Mouse (Mus musculus) stomach, embryonic 15.5 days (tissue): ENCODE data around the gene Crybg3. TPM values are rescaled to one million over a fixed set of nuclear protein-coding genes. Genes with fewer than 3 reads are reported as not detected.
"Not testable (repeated sequence)": the region's sequence is repeated elsewhere in the genome, so short reads cannot be mapped to it uniquely, and the experiment has no call there.

Experiments used
- ATAC-seq: fragments of 200-750 bp; cut with Nextera tagmentation; 2 replicates; pipeline ENCODE4 v1.8.0; 2017; ENCODE audit warnings: low read depth, moderate number of reproducible peaks, moderate TSS enrichment; ENCODE audit not compliant: insufficient read depth, low FRiP score
- H3K27ac ChIP-seq: fragments of 300-500 bp; sonication (generic); 2 replicates; pipeline ENCODE4 v1.5.1; 2015; ENCODE audit warnings: mild to moderate bottlenecking, inconsistent platforms
- H3K27me3 ChIP-seq: fragments of 300-500 bp; sonication (generic); replicated peaks from 2 replicates; pipeline ENCODE4 v1.6.1; 2015; ENCODE audit warnings: inconsistent platforms
- H3K36me3 ChIP-seq: fragments of 300-500 bp; sonication (generic); 2 replicates; pipeline ENCODE4 v1.6.1; 2015; ENCODE audit warnings: inconsistent platforms
- H3K4me1 ChIP-seq: fragments of 300-500 bp; sonication (generic); 2 replicates; pipeline ENCODE4 v1.6.1; 2015; ENCODE audit warnings: inconsistent platforms
- H3K4me2 ChIP-seq: fragments of 300-500 bp; sonication (generic); 2 replicates; pipeline ENCODE4 v1.6.1; 2015; ENCODE audit warnings: mild to moderate bottlenecking, inconsistent platforms
- H3K4me3 ChIP-seq: fragments of 300-500 bp; sonication (generic); replicated peaks from 2 replicates; pipeline ENCODE4 v1.5.1; 2015; ENCODE audit warnings: inconsistent platforms
- H3K9ac ChIP-seq: fragments of 300-500 bp; sonication (generic); 2 replicates; pipeline ENCODE4 v1.6.1; 2015; ENCODE audit warnings: inconsistent platforms
- H3K9me3 ChIP-seq: fragments of 300-500 bp; sonication (generic); 2 replicates; pipeline ENCODE4 v1.6.1; 2016; ENCODE audit warnings: inconsistent platforms
- WGBS: fragments of 180-500 bp; shearing (Covaris S2); methylation state at CpG from one replicate; pipeline ENCODE4 v1.1.7; 2015; 5-methylcytosine and 5-hydroxymethylcytosine counted together
- polyA plus RNA-seq: library from polyadenylated mRNA; unstranded; fragments of >200 nt; fragmentation: Nextera tagmentation; extraction: Ambion mirVana; gene quantifications from 2 replicates; pipeline ENCODE4 v1.2.1, GENCODE M21; 2015

Gene Crybg3
- polyA plus RNA-seq, 1 experiment from 2014 or later = 8.2 TPM

DNA sequence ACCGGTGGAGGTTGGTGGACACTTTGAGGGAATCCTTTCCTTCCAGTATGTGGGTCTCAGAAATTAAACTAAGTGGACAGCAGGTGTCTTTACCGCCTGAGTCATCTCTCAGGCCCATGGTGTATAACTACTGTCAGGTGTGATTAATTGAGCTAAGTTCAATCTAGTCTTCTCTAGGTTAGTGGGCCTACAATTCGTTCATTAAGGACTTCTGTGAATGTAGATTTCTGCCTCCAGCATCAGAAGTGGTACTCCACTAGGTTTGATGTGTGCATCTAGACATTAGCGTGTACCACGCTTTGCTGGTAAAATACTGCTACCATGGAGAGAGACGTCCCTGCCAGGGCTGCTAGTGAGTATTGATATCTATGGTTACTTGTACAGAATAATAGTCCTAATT, 128.2 kb downstream of the Crybg3 start:
- Histone ChIP-seq H3K27me3 (no peaks in the 10 kb centered on the region), H3K9ac (no peak overlapping the region), H3K27ac (no peak overlapping the region), H3K9me3 (no peaks in the 10 kb centered on the region), H3K4me1 (no peaks in the 10 kb centered on the region), H3K36me3 (no peaks in the 10 kb centered on the region), H3K4me3 (peak overlapping the region; percentile 78), H3K4me2 (peak overlapping the region; percentile 72)
- ATAC-seq = no peak
- 37% methylated on average over 6 of the region's 6 CpGs for WGBS

DNA sequence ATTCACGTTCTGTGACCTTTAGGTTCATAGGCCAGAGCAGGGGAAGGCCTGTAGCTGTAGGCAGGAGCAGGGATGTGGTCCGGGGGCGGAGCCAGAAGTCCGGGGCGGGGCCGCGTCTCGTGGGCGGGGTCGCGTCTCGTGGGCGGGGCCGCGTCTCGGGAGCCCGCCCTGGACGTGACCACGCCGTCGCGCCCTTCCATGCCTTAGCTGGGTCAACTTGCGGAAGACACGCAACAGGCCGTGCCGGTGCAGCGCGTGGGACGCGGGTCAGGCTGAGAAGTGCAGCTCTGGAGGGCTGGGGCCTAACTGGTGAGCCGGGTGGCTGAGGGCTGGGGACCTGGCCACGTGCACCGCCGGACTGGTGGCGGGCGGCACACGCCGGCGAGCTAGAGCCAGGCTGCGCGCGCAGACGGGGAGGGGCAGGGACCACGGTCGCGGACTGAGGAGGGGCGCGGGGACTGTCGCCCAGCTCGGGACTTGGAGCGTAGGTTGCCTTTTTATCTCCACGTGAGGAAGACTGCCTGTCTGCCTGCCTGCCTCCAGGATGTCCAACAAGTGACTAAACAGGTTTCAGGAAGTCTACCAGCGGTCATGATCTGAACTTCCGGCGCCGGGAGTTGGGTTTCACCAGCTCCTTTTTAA, 129.0 kb downstream of the Crybg3 start, which contains the start of gene Riox2:
Gene Riox2 (plus strand): TSS at position 139 of the 642 bp plus-strand sequence.
- H3K9me3 ChIP-seq = no peaks in the 10 kb centered on the region
- H3K9ac ChIP-seq = peak within 1 kb of the TSS; percentile 73
- H3K4me3 ChIP-seq = peak within 1 kb of the TSS; percentile 78
- peak within 1 kb of the TSS; percentile 68 for H3K27ac ChIP-seq
- no peaks in the 10 kb centered on the region for H3K27me3 ChIP-seq
- H3K4me2 ChIP-seq = peak within 1 kb of the TSS; percentile 72
- peak; percentile 93 for ATAC-seq
- WGBS = 1% methylated on average over 50 of the region's 56 CpGs
- H3K36me3 ChIP-seq = no peaks in the 10 kb centered on the region
- H3K4me1 ChIP-seq = no peaks in the 10 kb centered on the region

DNA sequence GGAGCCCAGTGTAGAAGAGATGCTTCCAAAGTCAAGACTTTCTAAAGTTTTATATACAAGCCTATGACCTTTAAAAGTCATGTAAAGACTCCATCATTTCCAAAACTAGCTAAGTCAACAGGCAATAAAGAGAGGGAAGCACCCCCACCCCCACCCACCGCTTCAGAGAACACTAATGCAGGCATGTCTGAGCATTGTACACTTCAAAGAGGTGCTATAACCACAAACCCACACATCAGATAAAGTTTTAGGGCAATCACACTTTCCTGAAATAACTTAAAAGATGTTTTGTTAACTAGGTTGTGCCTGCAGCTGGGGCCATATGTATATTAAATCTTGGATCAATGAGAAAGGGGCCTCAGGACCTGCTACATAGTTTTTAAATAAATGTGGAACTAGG, 130.9 kb downstream of the Crybg3 start:
- no peaks in the 10 kb centered on the region for H3K4me1 ChIP-seq
- H3K36me3 ChIP-seq = no peaks in the 10 kb centered on the region
- ATAC-seq = no peak
- H3K9me3 ChIP-seq = no peaks in the 10 kb centered on the region
- H3K27me3 ChIP-seq = no peaks in the 10 kb centered on the region
- no peak overlapping the region for H3K27ac ChIP-seq
- H3K9ac ChIP-seq = no peak overlapping the region
- no peak overlapping the region for H3K4me3 ChIP-seq
- WGBS = 76% methylated on average over 1 of the region's 1 CpGs
- no peak overlapping the region for H3K4me2 ChIP-seq

DNA sequence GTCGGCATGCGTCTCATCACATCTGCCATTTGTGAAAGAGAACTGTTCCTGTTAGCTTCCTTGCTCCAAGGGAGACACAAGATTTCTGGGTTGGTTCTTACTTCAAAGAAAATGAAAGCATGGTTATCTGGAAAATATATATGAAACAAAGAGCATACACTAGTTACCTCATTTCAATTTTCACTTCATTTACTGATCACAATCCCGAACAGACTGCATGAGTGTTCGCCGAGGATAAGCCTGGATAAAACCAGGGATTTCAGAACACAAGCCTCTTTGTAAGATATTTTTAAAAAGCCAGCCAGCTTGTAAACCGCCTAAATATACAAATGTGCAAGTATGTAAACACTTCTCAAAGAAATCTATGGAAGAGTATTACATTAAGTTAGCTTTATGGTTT, 136.8 kb downstream of the Crybg3 start:
- Histone ChIP-seq H3K36me3 (no peaks in the 10 kb centered on the region), H3K4me2 (no peak overlapping the region), H3K4me1 (no peaks in the 10 kb centered on the region), H3K27me3 (no peaks in the 10 kb centered on the region), H3K9me3 (no peaks in the 10 kb centered on the region), H3K9ac (no peak overlapping the region), H3K4me3 (no peak overlapping the region), H3K27ac (no peak overlapping the region)
- no peak for ATAC-seq
- WGBS = 73% methylated on average over 6 of the region's 6 CpGs

DNA sequence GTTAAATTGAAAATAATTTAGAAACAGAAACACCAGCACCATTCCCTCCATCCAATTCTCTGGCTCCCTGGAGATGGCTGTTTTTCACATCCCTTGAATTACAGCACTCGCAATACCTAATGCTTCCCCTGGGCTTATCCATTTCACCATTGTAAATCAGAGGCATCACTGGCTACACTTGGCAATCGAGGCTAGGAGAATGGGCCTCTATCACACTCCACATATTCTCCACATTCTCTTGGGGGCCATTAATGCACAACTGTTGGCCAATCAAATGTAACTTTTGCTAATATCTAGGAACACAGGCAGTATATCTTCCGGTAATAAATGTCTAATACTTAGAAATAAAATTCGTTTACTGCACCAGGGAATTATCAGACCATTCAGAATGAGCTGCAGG, 137.2 kb downstream of the Crybg3 start:
- H3K4me2 ChIP-seq = no peak overlapping the region
- no peak overlapping the region for H3K27ac ChIP-seq
- no peak overlapping the region for H3K9ac ChIP-seq
- H3K36me3 ChIP-seq = no peaks in the 10 kb centered on the region
- no peaks in the 10 kb centered on the region for H3K27me3 ChIP-seq
- no peaks in the 10 kb centered on the region for H3K9me3 ChIP-seq
- no peak for ATAC-seq
- WGBS = 83% methylated on average over 4 of the region's 4 CpGs
- H3K4me3 ChIP-seq = no peak overlapping the region
- no peaks in the 10 kb centered on the region for H3K4me1 ChIP-seq

DNA sequence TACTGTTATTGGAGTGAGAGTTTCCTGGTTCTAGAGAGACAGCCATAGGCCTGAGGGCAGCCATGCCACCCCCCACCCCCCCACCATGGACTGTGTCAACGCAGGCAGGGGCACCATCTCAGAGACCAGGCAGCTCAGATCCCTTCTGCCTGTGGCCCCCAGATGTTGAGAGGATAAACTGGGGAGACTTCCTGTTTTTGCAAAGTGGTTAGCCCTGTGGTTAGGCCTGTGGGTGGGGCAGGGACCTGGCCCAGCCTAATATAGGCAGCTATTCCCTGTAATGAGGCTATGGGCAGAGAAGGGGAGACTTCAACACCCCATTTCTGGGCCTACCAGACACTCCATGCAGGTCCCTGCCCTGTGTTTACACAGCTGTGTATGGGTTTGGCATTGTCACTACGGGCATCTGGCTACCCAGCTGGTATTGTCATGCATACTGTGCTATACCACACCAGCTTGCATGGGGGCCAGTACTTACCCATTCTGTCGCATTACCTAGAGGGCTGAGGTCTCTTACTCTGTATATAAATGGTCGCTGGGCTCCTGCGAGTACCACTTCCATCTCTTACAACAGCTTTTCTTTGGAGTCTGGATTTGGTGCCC, 141.4 kb downstream of the Crybg3 start:
- not testable (repeated sequence) for H3K9me3 ChIP-seq, ATAC-seq, H3K36me3 ChIP-seq, H3K4me2 ChIP-seq, H3K4me1 ChIP-seq, H3K27ac ChIP-seq, H3K9ac ChIP-seq, H3K27me3 ChIP-seq, H3K4me3 ChIP-seq
- 68% methylated on average over 5 of the region's 5 CpGs for WGBS

DNA sequence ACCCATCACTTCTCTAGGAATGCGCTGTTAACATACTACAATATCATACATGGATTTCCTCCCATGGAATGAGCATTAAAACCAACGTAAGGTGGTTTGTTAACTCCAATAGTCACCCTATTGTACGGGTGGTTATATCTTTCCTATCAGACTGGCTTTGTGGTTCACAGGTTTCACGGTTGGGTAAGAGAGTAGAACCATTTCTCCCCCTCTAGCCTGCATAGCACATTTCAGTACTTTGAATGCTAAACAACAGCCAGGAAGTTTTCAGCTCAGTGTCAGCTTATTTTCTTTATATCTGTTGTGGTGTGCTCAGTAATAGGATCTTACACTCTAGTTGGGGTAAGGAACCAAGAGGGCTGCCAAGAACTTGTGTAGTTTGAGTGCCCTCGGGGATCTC, 149.0 kb downstream of the Crybg3 start:
- Histone ChIP-seq H3K9me3 (no peaks in the 10 kb centered on the region), H3K27ac (no peak overlapping the region), H3K4me2 (no peak overlapping the region), H3K9ac (no peak overlapping the region), H3K4me3 (no peak overlapping the region), H3K4me1 (no peaks in the 10 kb centered on the region), H3K36me3 (no peaks in the 10 kb centered on the region), H3K27me3 (no peaks in the 10 kb centered on the region)
- 82% methylated on average over 5 of the region's 5 CpGs for WGBS
- no peak for ATAC-seq

DNA sequence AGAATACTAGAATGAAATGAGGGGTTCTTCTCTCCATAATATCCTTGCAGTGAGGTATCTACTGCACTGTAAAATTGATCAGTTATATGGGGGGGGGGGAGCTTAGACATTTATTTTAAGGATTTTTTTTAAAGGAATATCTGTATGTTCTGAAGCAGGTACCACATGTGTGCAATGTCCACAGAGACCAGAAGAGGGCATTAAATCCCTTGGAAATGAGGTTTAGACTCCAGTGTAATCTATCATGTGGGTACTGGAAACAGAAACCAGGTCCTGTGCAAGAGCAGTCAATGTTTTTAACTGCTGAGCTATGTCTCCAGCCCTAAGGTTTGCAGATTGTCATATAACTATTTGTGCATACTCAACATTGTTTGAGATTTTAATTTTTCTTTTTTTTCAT, 151.7 kb downstream of the Crybg3 start:
- H3K4me1 ChIP-seq = no peaks in the 10 kb centered on the region
- H3K9me3 ChIP-seq = no peaks in the 10 kb centered on the region
- no peak overlapping the region for H3K4me3 ChIP-seq
- no peaks in the 10 kb centered on the region for H3K27me3 ChIP-seq
- no peak overlapping the region for H3K4me2 ChIP-seq
- no peak overlapping the region for H3K27ac ChIP-seq
- ATAC-seq = no peak
- H3K36me3 ChIP-seq = no peaks in the 10 kb centered on the region
- H3K9ac ChIP-seq = no peak overlapping the region

DNA sequence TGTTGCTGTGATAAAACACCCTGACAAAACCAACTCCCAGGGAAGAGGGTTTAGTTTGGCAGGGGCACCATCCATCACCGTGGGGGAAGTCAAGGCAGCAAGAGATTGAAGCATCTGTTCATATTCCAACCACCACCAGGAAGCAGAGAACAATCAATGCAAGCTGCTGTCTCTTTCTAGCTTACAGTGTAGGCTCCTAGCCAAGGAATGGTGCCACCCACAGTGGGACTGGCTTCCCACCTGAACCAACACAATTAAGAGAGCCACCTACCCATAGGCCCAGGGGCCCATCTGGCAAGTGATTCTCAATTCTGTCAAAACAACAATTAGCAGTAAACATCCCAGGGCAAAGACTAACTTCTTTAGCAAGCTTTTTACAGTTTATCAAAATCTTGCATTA, 152.6 kb downstream of the Crybg3 start:
- ATAC-seq = no peak

DNA sequence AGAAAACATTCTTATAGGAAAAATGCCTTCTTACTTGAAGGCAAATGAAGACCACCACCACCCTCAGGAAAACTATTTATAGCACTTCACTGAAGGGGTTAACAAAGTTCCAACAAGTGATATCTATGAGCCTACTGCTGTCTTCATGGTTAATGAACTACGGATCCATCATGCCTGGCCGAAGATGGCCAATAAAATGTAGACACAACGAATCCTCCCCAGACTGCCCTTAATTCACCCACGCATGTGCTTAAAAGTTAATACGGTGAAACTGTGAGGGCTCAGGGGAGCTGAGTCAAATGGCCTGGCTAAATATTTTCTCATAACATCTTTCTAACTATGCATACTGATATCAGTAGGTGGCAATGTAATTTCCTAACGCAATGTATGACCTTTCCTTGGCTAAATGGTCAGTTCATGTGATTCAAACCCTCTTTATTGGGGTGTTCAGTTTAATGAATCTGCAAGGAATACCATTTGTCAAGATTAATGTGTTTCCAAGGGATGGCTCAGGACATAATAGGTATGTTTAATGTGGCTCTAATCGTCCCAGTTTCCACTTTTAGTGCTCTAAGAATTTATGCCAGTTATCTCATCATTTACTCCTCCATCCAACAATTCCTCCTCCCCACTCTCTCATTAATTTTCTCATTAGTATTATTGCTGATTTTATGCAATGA, 155.8 kb downstream of the Crybg3 start:
- Histone ChIP-seq H3K4me3 (no peak overlapping the region), H3K27me3 (no peaks in the 10 kb centered on the region), H3K4me2 (no peak overlapping the region), H3K36me3 (no peaks in the 10 kb centered on the region), H3K27ac (no peak overlapping the region), H3K9me3 (no peaks in the 10 kb centered on the region), H3K9ac (no peak overlapping the region), H3K4me1 (no peaks in the 10 kb centered on the region)
- WGBS = 81% methylated on average over 7 of the region's 7 CpGs
- no peak for ATAC-seq

More for the DNA sequence above, 152.6 kb downstream of the Crybg3 start:
- Histone ChIP-seq H3K4me3 (no peak overlapping the region), H3K4me2 (no peak overlapping the region), H3K27ac (no peak overlapping the region), H3K27me3 (no peaks in the 10 kb centered on the region), H3K4me1 (no peaks in the 10 kb centered on the region), H3K36me3 (no peaks in the 10 kb centered on the region), H3K9ac (no peak overlapping the region), H3K9me3 (no peaks in the 10 kb centered on the region)
- 85% methylated on average over 1 of the region's 1 CpGs for WGBS
